Mouse (Mus musculus) cerebellum, adult 2 months (tissue): ENCODE results near the gene Prss42. TPM values are rescaled to one million over a fixed set of nuclear protein-coding genes. Genes with fewer than 3 reads are reported as not detected.

Experiments
- DNase-seq, 2 experiments: peaks; one replicate each; pipeline ENCODE4 v3.0.0; 2021
- H3K27ac ChIP-seq: fragments of 200-500 bp; 2 replicates; pipeline ENCODE4 v1.5.1; 2012; ENCODE audit warnings: low read length, control low read depth, inconsistent platforms; ENCODE audit not compliant: insufficient read depth
- H3K27me3 ChIP-seq: fragments of 200-500 bp; 2 replicates; pipeline ENCODE4 v1.6.1; 2012; ENCODE audit warnings: inconsistent platforms, mild to moderate bottlenecking, low read length, moderate library complexity; ENCODE audit not compliant: control insufficient read depth, insufficient read depth
- H3K4me1 ChIP-seq: fragments of 200-500 bp; 2 replicates; pipeline ENCODE4 v1.6.1; 2011; ENCODE audit warnings: low read length; ENCODE audit not compliant: control insufficient read depth, insufficient read depth
- H3K4me3 ChIP-seq: fragments of 200-500 bp; replicated peaks from 2 replicates; pipeline ENCODE3; 2011; ENCODE audit warnings: mild to moderate bottlenecking, low read depth, low read length, control low read depth; ENCODE audit not compliant: insufficient read depth
- CTCF ChIP-seq: fragments of 200-500 bp; IDR thresholded peaks from 2 replicates; pipeline ENCODE4 v1.5.1; 2011; ENCODE audit warnings: low read depth, mild to moderate bottlenecking, control low read depth, low read length, moderate library complexity, borderline replicate concordance; ENCODE audit not compliant: insufficient read depth
- POLR2A ChIP-seq: fragments of 200-500 bp; IDR thresholded peaks from 2 replicates; pipeline ENCODE4 v1.6.1; 2011; ENCODE audit warnings: low read length, control low read depth, borderline replicate concordance; ENCODE audit not compliant: insufficient read depth
- WGBS: fragments of 180-500 bp; shearing (Covaris S2); methylation state at CpG from one replicate; pipeline ENCODE4 v1.1.7; 2018; 5-methylcytosine and 5-hydroxymethylcytosine counted together
- polyA plus RNA-seq: library from polyadenylated mRNA; depleted of rRNA; stranded (reverse); fragments of >200 nt; gene quantifications from 2 replicates; pipeline ENCODE4 v1.2.3, GENCODE M21; 2012; rRNA removed

Gene Prss42
- polyA plus RNA-seq, 1 experiment: not detected

- TF ChIP-seq CTCF (no peak), POLR2A (no peak)
- no peaks in the 10 kb centered on the region for H3K27me3 ChIP-seq
- no peak within 1 kb of the TSS for H3K27ac ChIP-seq
- H3K4me1 ChIP-seq: no peaks in the 10 kb centered on the region
- DNase-seq: no peak
- WGBS: 86% methylated on average over 3 of the region's 3 CpGs
- H3K4me3 ChIP-seq: no peak within 1 kb of the TSS
Observed at GRCm38 (mm10) chr9:110826390-110826789, 28.4 kb downstream of the Prss42 start, which contains the start of gene Prss43. Gene Prss43 (plus strand): TSS chr9:110826690.

- H3K27me3 ChIP-seq: no peaks in the 10 kb centered on the region
- 77% methylated on average over 5 of the region's 5 CpGs for WGBS
- H3K4me3 ChIP-seq: no peak overlapping the region
- no peak overlapping the region for H3K27ac ChIP-seq
- TF ChIP-seq POLR2A: no peak
- no peak for TF ChIP-seq CTCF
- H3K4me1 ChIP-seq: no peaks in the 10 kb centered on the region
- DNase-seq: no peak
Observed at GRCm38 (mm10) chr9:110833021-110833420, 35.1 kb downstream of the Prss42 start.

- 87% methylated on average over 19 of the region's 19 CpGs for WGBS
- TF ChIP-seq CTCF (no peak), POLR2A (no peak)
- no peak within 1 kb of the TSS; the same call in 1 of the 2 replicates for H3K27ac ChIP-seq
- DNase-seq: no peak
- no peaks in the 10 kb centered on the region for H3K27me3 ChIP-seq
- no peaks in the 10 kb centered on the region for H3K4me1 ChIP-seq
- H3K4me3 ChIP-seq: no peak within 1 kb of the TSS
Observed at GRCm38 (mm10) chr9:110834411-110834810, 36.4 kb downstream of the Prss42 start, which contains the start of gene Prss45. Gene Prss45 (plus strand): TSS chr9:110834588.

- 41% methylated on average over 10 of the region's 10 CpGs for WGBS
- no peak for TF ChIP-seq POLR2A
- no peak for TF ChIP-seq CTCF
- Histone ChIP-seq H3K4me1 (no peaks in the 10 kb centered on the region), H3K4me3 (no peak overlapping the region), H3K27me3 (no peaks in the 10 kb centered on the region), H3K27ac (no peak overlapping the region)
- no peak for DNase-seq
Observed at GRCm38 (mm10) chr9:110834961-110835360, 37.0 kb downstream of the Prss42 start.

- H3K27me3 ChIP-seq: no peaks in the 10 kb centered on the region
Observed at GRCm38 (mm10) chr9:110836112-110836511, 38.1 kb downstream of the Prss42 start.

GRCm38 (mm10) chr9:110840905-110841304 lies 42.9 kb downstream of the Prss42 start:
- H3K27ac ChIP-seq: no peak overlapping the region
- no peak for DNase-seq
- no peak for TF ChIP-seq CTCF
- no peak for TF ChIP-seq POLR2A
- 44% methylated on average over 6 of the region's 6 CpGs for WGBS
- no peaks in the 10 kb centered on the region for H3K4me1 ChIP-seq
- no peaks in the 10 kb centered on the region for H3K27me3 ChIP-seq
- no peak overlapping the region for H3K4me3 ChIP-seq

More at GRCm38 (mm10) chr9:110836112-110836511, 38.1 kb downstream of the Prss42 start:
- Histone ChIP-seq H3K4me3 (no peak overlapping the region), H3K4me1 (no peaks in the 10 kb centered on the region), H3K27ac (no peak overlapping the region)
- WGBS: 50% methylated on average over 2 of the region's 2 CpGs
- TF ChIP-seq POLR2A (no peak), CTCF (no peak)
- DNase-seq: peak in 1 of 2 experiments; percentile 12

GRCm38 (mm10) chr9:110841438-110841837 lies 43.5 kb downstream of the Prss42 start:
- no peaks in the 10 kb centered on the region for H3K27me3 ChIP-seq
- WGBS: 70% methylated on average over 2 of the region's 2 CpGs
- DNase-seq: no peak

GRCm38 (mm10) chr9:110844206-110844605 lies 46.2 kb downstream of the Prss42 start, which contains the start of gene Prss46:
Gene Prss46 (plus strand): TSS chr9:110844506.
- Histone ChIP-seq H3K4me3 (no peak within 1 kb of the TSS), H3K27me3 (no peaks in the 10 kb centered on the region), H3K4me1 (no peaks in the 10 kb centered on the region), H3K27ac (no peak within 1 kb of the TSS)
- no peak for DNase-seq
- TF ChIP-seq POLR2A (no peak), CTCF (no peak)
- WGBS: 85% methylated on average over 10 of the region's 10 CpGs

More at GRCm38 (mm10) chr9:110841438-110841837, 43.5 kb downstream of the Prss42 start:
- Histone ChIP-seq H3K4me3 (no peak overlapping the region), H3K4me1 (no peaks in the 10 kb centered on the region), H3K27ac (no peak overlapping the region)
- no peak for TF ChIP-seq CTCF
- no peak for TF ChIP-seq POLR2A

- Histone ChIP-seq H3K27ac (no peak overlapping the region), H3K4me1 (no peaks in the 10 kb centered on the region), H3K27me3 (no peaks in the 10 kb centered on the region), H3K4me3 (no peak overlapping the region)
- TF ChIP-seq POLR2A: no peak
- no peak for TF ChIP-seq CTCF
- DNase-seq: no peak
- WGBS: 45% methylated on average over 7 of the region's 7 CpGs
Observed at GRCm38 (mm10) chr9:110849162-110849561, 51.2 kb downstream of the Prss42 start.

Other genes starting within 250 kb of the Prss42 start
- gene Nradd, start 173.7 kb upstream of the Prss42 start, polyA plus RNA-seq: 3.2 and 3.5 TPM in 2 replicates
- 16.8 and 19.1 TPM in 2 replicates for gene Nbeal2, start 144.0 kb upstream of the Prss42 start, polyA plus RNA-seq
- gene Ccdc12, start 141.7 kb upstream of the Prss42 start, polyA plus RNA-seq: 98.5 and 102 TPM in 2 replicates
- 0.43 and 0.51 TPM in 2 replicates for gene Myl3, start 56.3 kb upstream of the Prss42 start, polyA plus RNA-seq
- 12.5 and 12.9 TPM in 2 replicates for gene Pth1r, start 51.0 kb upstream of the Prss42 start, polyA plus RNA-seq
- gene Prss44, start 15.8 kb downstream of the Prss42 start, polyA plus RNA-seq: not detected in 2 replicates
- 0.08 and 0.10 TPM in 2 replicates for gene Prss43, start 28.5 kb downstream of the Prss42 start, polyA plus RNA-seq
- 0.25 and 0.43 TPM in 2 replicates for gene Prss45, start 36.4 kb downstream of the Prss42 start, polyA plus RNA-seq
- gene Prss46, start 46.3 kb downstream of the Prss42 start, polyA plus RNA-seq: not detected in 2 replicates
- 0.71 and 0.72 TPM in 2 replicates for gene Prss50, start 59.8 kb downstream of the Prss42 start, polyA plus RNA-seq
- gene Als2cl, start 81.7 kb downstream of the Prss42 start, polyA plus RNA-seq: 15.1 and 15.8 TPM in 2 replicates
- 3.7 and 4.4 TPM in 2 replicates for gene Tmie, start 81.9 kb downstream of the Prss42 start, polyA plus RNA-seq
- not detected in 2 replicates for gene Fam240a, start 118.7 kb downstream of the Prss42 start, polyA plus RNA-seq
- 7.2 and 7.5 TPM in 2 replicates for gene Tdgf1, start 148.0 kb downstream of the Prss42 start, polyA plus RNA-seq
- 3.2 and 3.5 TPM in 2 replicates for gene Lrrc2, start 153.4 kb downstream of the Prss42 start, polyA plus RNA-seq
- gene Rtp3, start 192.4 kb downstream of the Prss42 start, polyA plus RNA-seq: 0.34 and 0.63 TPM in 2 replicates
- gene Ltf, start 221.1 kb downstream of the Prss42 start, polyA plus RNA-seq: 0.49 and 1.6 TPM in 2 replicates